Mouse (Mus musculus): ENCODE data around the gene Syt17. TPM values are rescaled to one million over a fixed set of nuclear protein-coding genes. Genes with fewer than 3 reads are reported as not detected.
"Not testable (repeated sequence)": the region's sequence is repeated elsewhere in the genome, so short reads cannot be mapped to it uniquely, and the experiment has no call there.

Syt17 gene
- polyA plus RNA-seq, 1 experiment from 2014 or later: 30.0 TPM

DNA sequence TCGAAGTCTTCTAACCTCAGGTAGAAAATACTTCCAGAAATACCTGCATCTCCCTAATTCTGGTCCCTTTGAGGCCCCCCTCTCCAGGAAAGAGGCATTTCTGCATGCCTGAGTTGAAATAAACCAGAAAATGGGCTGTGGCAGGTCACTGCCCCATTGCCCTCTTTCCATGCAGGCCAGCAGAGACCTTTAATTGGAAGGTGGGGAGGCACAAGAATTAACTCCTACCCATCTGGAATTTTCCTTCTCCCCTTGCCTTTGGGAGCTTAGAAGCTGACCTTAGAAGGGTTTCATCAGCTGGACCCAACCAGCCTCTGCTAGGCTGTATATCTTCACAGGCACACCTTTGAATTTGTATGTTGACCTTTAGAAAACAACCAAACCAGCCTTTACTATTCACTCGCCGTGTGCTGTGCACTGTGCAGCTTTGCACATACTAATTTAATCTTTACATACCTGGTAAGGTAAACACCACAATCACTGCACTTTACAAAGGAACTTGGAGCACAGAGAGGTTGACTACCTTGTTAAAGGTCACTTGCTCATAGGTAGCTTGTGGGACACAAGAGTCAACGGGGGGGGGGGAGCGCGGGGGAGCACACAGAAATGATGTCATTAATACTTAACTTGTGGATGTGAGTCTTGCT lies 84.3 kb downstream of the Syt17 start:
- ChIA-PET CTCF (interaction anchor here (1.0 to 1.9 kb wide), 7 partner anchors 12 to 155 kb away, joined by 3 to 13 read pairs (median 4); no protein-coding TSS in a partner anchor), POLR2A (interaction anchor here (0.5 to 3.2 kb wide), 5 partner anchors 15 to 228 kb away, joined by 3 to 15 read pairs (median 4); no protein-coding TSS in a partner anchor)
- DNase-seq (ENCODE audit: low read depth, low spot score) (peak; percentile 50), ATAC-seq (peak; percentile 18)
- no peaks in the 10 kb centered on the region for H3K27me3 ChIP-seq
- in situ Hi-C loops (cut with MboI; ENCODE audit: low pct_unique_long_range_greater_than_20kb): no loop called here
- no peak for TF ChIP-seq CTCF (IDR thresholded peaks at IDR 0.05)

DNA sequence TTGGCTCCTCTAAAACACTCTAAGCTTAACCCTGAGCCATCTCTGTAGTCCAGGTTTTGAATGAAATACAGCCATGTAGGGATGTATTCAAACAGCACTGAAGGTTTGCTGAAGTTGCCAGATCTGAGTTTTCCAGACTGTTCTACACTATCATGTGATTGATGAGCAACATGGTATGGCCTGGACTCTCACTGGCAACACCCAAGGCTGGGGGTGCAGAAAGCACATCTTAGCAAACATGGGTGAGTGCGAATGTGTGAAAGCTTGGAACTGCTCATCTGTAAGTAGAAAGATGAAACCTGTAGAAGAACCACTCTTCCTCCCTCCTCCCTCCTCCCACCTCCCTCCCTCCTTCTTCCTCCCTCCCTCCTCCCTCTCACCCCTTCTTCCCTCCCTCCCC lies 85.1 kb downstream of the Syt17 start:
- ChIA-PET CTCF (interaction anchor here (1.1 to 1.4 kb wide), 4 partner anchors 47 to 86 kb away, joined by 3 to 4 read pairs (median 3); no protein-coding TSS in a partner anchor), POLR2A (interaction anchor here (1.5 kb wide), 1 partner anchor 27 kb away, joined by 4 read pairs; no protein-coding TSS in a partner anchor)
- no peak for TF ChIP-seq CTCF (IDR thresholded peaks at IDR 0.05)
- no peaks in the 10 kb centered on the region for H3K27me3 ChIP-seq
- in situ Hi-C loops (cut with MboI; ENCODE audit: low pct_unique_long_range_greater_than_20kb): no loop called here
- ATAC-seq (peak; percentile 2), DNase-seq (ENCODE audit: low read depth, low spot score) (peak; percentile 61)

DNA sequence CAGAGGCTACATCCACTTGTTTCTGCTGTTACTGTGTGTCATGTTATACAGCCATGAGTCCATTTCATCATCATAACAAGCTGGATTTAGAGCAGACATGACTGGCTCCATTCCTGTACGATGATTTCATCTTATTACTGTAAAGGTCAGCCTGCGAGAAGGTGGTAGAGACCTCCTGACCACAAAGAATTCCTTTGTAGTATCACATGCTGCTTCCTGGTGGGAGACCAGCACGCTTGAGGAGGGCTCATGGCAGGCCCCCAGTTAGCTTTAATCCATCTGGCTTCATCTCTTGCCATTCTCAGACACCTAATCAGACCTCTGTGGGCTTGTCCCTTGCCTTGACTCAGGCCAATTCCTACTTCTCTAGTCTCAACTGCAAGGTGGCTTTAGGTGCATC lies 85.8 kb downstream of the Syt17 start:
- peak; percentile 63 for ATAC-seq
- no peak for TF ChIP-seq CTCF (IDR thresholded peaks at IDR 0.05)
- ChIA-PET POLR2A (interaction anchor here (0.6 to 1.5 kb wide), 4 partner anchors 25 to 241 kb away, joined by 3 to 4 read pairs (median 4); no protein-coding TSS in a partner anchor), CTCF (interaction anchor here (0.9 to 2.0 kb wide), 6 partner anchors 16 to 87 kb away, joined by 3 to 5 read pairs (median 3); no protein-coding TSS in a partner anchor)
- in situ Hi-C loops (cut with MboI; ENCODE audit: low pct_unique_long_range_greater_than_20kb): no loop called here
- DNase-seq (ENCODE audit: low read depth, low spot score): peak; percentile 92
- H3K27me3 ChIP-seq: no peaks in the 10 kb centered on the region

DNA sequence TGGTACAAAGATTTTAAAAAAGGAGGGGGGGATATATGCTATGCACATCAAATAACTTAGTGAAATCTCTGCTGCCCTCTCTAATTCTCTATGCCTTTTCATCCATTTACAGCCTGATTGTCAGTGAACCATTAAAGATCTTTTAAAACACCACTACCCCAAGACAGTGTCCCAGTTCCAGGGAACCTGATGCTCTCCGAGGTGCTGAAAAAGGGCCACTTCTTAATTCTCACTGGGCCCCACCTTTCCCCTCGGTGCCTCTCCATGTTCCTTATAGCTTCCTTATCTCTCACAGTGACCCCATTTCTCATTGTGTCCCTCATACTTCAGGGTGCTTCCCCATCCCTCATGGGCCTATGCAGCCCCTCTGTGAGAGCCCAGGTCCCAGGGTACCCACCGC lies 89.0 kb downstream of the Syt17 start:
- ChIA-PET CTCF (no interaction called here), POLR2A (interaction anchor here (0.9 kb wide), 1 partner anchor 29 kb away, joined by 7 read pairs; no protein-coding TSS in a partner anchor)
- ATAC-seq: no peak
- in situ Hi-C loops (cut with MboI; ENCODE audit: low pct_unique_long_range_greater_than_20kb): loop anchor here (5.0 kb wide), 1 partner anchor 47 kb away; no protein-coding TSS in a partner anchor
- no peak for TF ChIP-seq CTCF (IDR thresholded peaks at IDR 0.05)
- no peaks in the 10 kb centered on the region for H3K27me3 ChIP-seq
- no peak for DNase-seq (ENCODE audit: low read depth, low spot score)

DNA sequence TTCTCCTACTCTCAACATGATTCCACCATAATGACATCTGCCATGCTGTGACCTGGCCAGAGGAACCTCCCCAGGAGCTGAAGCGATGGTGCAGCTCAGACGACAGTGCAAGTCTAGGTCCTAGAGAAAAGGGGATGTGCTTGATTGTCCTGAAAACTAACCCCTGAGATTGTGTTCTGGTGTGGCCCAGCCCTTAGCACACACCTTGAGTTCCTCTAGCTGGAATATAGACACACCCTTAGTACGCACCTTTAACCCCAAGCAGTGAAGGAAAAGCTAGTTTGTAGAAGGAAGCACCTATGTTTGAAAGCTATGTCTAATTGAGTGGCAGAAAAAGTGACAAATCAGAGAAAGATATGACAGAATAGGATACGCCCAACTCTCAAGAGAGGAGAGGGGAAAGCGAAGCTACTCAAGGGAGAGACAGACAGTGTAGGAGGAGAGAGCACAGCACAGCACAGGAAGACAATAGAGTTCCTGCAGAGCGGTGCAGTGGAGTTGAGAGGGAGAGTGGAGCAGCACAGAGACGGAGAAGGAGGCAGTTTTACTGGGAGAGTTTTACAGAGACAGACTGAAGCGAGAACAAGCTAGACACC lies 91.5 kb downstream of the Syt17 start:
- DNase-seq (ENCODE audit: low read depth, low spot score); ATAC-seq; H3K27me3 ChIP-seq; POLR2A ChIA-PET: not testable (repeated sequence)
- CTCF ChIA-PET: interaction anchor here (0.7 kb wide), 1 partner anchor 9 kb away, joined by 3 read pairs; no protein-coding TSS in a partner anchor
- in situ Hi-C loops (cut with MboI; ENCODE audit: low pct_unique_long_range_greater_than_20kb): loop anchor here (5.0 kb wide), 1 partner anchor 44 kb away; no protein-coding TSS in a partner anchor

DNA sequence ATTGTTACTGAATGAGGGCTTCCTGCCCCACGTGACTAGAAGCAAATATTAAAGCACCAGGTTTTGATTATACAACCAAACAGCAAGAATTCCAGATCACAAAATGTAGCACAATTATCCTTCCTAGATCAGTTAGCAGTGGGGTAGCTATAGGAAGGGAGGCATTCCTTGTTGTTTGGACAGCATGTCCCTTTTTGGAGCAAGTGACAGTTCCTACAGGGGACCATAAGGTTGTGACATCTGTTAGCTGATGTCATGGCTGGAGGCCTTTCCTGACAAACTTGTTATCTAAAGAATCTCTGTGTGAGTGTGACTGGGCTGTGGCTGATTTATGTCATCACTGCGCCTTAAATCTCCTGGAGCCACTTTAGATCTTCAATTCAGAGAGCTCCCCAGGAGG lies 97.2 kb downstream of the Syt17 start:
- POLR2A ChIA-PET: interaction anchor here (1.0 kb wide), 1 partner anchor 10 kb away, joined by 3 read pairs; no protein-coding TSS in a partner anchor
- CTCF ChIA-PET: no interaction called here
- TF ChIP-seq CTCF (IDR thresholded peaks at IDR 0.05): no peak
- ATAC-seq (no peak), DNase-seq (ENCODE audit: low read depth, low spot score) (no peak)
- in situ Hi-C loops (cut with MboI; ENCODE audit: low pct_unique_long_range_greater_than_20kb): no loop called here
- no peaks in the 10 kb centered on the region for H3K27me3 ChIP-seq

DNA sequence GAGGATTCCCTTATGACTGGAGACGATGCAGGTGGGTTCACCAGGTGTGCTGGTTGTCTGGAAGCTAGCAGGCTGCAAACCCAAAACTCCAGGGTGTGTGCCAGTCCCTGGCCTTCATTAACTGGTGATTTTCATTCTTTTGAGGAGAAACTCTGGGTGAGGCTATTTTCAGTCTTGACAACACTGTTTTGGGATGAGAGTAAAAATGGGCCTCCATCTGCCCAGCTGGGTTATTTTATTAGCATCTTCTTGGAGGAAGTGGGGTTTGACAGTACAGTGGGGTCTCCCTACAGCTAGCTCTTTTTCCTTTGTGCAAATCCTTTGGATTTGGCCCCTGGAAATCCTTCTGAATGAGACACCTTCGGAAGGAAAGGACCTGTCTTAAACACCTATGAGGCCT lies 101.1 kb downstream of the Syt17 start:
- POLR2A ChIA-PET: no interaction called here
- TF ChIP-seq CTCF (IDR thresholded peaks at IDR 0.05): no peak
- DNase-seq (ENCODE audit: low read depth, low spot score): no peak
- no peak for ATAC-seq
- CTCF ChIA-PET: no interaction called here
- in situ Hi-C loops (cut with MboI; ENCODE audit: low pct_unique_long_range_greater_than_20kb): no loop called here
- H3K27me3 ChIP-seq: no peaks in the 10 kb centered on the region

DNA sequence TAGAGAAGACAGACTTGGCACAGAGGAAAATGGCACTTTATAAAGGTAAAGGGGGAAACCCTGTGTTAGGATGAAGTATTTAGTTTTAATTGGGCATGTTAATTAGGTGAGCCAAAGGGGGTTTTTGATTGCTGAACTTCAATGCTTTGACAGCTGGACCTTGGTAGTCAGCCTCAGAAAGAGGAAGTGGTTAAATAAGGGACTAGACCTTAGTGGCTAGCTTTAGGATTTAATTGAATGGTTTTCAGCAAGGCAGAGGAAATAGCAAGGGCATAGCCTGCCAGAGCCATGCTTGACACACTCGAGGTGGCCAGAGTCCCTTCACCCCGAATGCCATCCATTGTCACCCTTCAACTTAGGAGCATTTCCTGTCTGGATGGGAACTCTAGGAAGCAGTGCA lies 101.6 kb downstream of the Syt17 start:
- CTCF ChIA-PET: no interaction called here
- H3K27me3 ChIP-seq: no peaks in the 10 kb centered on the region
- ATAC-seq (no peak), DNase-seq (ENCODE audit: low read depth, low spot score) (no peak)
- TF ChIP-seq CTCF (IDR thresholded peaks at IDR 0.05): no peak
- in situ Hi-C loops (cut with MboI; ENCODE audit: low pct_unique_long_range_greater_than_20kb): no loop called here
- POLR2A ChIA-PET: no interaction called here

DNA sequence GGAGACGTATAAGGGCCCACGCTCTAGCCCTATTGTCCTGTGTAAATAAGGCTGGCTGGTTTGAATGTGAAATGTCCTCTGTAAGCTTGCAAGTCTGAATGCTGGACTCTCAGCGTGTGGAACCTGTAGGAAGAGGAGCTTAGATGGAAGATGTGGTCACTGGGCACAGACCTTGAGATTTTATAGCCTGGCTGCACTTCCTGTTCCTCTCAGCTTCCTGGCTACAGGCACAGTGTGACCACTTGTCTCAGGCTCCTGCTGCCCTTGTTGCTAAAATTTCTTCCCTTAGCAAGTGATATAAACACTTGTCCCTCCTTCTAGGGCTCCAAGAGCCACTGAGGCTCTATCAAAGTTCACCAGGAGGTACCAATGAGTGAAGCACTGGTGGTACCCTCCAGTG lies 102.6 kb downstream of the Syt17 start:
- DNase-seq (ENCODE audit: low read depth, low spot score) (no peak), ATAC-seq (no peak)
- TF ChIP-seq CTCF (IDR thresholded peaks at IDR 0.05): no peak
- CTCF ChIA-PET: no interaction called here
- POLR2A ChIA-PET: no interaction called here
- in situ Hi-C loops (cut with MboI; ENCODE audit: low pct_unique_long_range_greater_than_20kb): no loop called here
- no peaks in the 10 kb centered on the region for H3K27me3 ChIP-seq

DNA sequence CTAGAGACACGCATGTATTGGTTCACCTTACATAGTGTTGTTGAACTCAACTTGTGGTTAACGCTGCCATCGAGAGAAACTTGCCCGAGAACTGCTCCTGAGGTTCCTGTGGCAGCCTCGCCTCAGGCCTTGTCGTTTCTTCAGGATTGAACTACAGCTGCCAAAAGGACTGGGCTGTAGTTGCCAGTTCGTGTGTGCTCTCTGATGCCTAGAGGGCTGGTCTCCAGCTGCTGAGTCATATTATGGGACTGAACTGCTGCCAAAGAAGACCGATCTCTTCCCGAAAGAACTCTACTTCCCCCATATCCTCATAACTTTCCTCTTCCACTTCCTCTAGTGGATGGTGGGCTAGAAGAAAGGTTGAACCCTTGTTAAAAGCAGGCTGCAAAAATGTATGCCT lies 103.3 kb downstream of the Syt17 start:
- in situ Hi-C loops (cut with MboI; ENCODE audit: low pct_unique_long_range_greater_than_20kb): no loop called here
- CTCF ChIA-PET: no interaction called here
- ATAC-seq: no peak
- POLR2A ChIA-PET: interaction anchor here (0.6 kb wide), 1 partner anchor 80 kb away, joined by 3 read pairs; no protein-coding TSS in a partner anchor
- no peak for DNase-seq (ENCODE audit: low read depth, low spot score)
- no peak for TF ChIP-seq CTCF (IDR thresholded peaks at IDR 0.05)
- H3K27me3 ChIP-seq: no peaks in the 10 kb centered on the region

Other genes starting within 250 kb of the Syt17 start
- 30.6 TPM for gene Smg1, start 204.6 kb downstream of the Syt17 start, polyA plus RNA-seq (2021)
- 23.7 TPM for gene Itpripl2, start 43.8 kb upstream of the Syt17 start, polyA plus RNA-seq (2021)
- gene Coq7, start 85.1 kb upstream of the Syt17 start, polyA plus RNA-seq (2021): 61.7 TPM
- 0.24 TPM for gene Tmc7, start 136.5 kb upstream of the Syt17 start, polyA plus RNA-seq (2021)
- gene Tmc5, start 149.1 kb upstream of the Syt17 start, polyA plus RNA-seq (2021): not detected

Measured in Patski (cell line).